Mouse (Mus musculus) liver, embryonic 18 days (tissue): ENCODE data around the gene Pou3f3. TPM values are rescaled to one million over a fixed set of nuclear protein-coding genes. Genes with fewer than 3 reads are reported as not detected.

Experiments
- polyA plus RNA-seq: library from polyadenylated mRNA; depleted of rRNA; stranded (reverse); fragments of >200 nt; gene quantifications from 2 replicates; pipeline ENCODE4 v1.2.3, GENCODE M21; 2012; rRNA removed

The Pou3f3 gene
- not detected in 2 replicates for polyA plus RNA-seq

DNA sequence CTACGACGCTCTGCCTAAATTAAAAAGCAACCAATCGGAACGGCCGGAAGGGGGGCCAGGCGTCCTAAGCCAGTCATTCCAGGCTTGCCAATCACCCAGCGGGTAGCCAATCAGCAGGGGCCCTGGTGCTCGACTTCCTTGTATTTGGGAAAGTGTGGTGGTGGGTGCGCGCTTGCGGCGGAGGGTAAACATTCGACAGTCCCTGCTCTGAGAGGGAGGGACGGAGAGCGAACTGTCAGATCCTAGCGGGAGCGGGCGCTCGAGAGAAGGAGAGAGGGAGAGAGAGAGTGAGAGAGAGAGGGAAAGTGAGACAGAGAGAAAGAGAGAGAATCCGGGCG, at the start of gene Pou3f3:
Pou3f3 (plus strand) TSS at position 191 of the 338 bp plus-strand sequence.

Other genes with a start within 250 kb of the Pou3f3 start
- 19.6 and 21.7 TPM in 2 replicates for gene Mrps9, start 155.5 kb downstream of the Pou3f3 start, polyA plus RNA-seq